ENCODE assay signal across 9 mouse cellular contexts in genomic region chr2:72201506-72201905, GRCm38 (mm10).
DNase-seq lines count a peak whose midpoint lies in the region; ATAC-seq and TF ChIP-seq lines count a peak whose summit lies in the region.
"Had no signal": no experiment of that assay in that cellular context is flagged by ENCODE, and none has a peak within 500 bp of the region (broad histone marks: within the 10 kb centered on the region; RNA-seq: fewer than 3 reads in every experiment).

No protein-coding gene starts in this region.

- DNase-seq in heart, postnatal 36 days = no peak
- DNase-seq in 416B (ENCODE audit: low read depth) = peak; percentile 78
- peak; percentile 57 for DNase-seq in kidney, postnatal 0 days (ENCODE audit: low spot score)
- DNase-seq in lung, postnatal 25 days (ENCODE audit: low spot score) = peak; percentile 43
- no peak for DNase-seq in frontal cortex, postnatal 14 days (ENCODE audit: low spot score in 2 of 2)
- no peak for DNase-seq in urinary bladder, adult 2 months (ENCODE audit: low spot score)
- no peak for DNase-seq in cerebellum, adult 9-10 months
- DNase-seq: gastrocnemius, postnatal 10 days had no signal

- no peak for ATAC-seq in heart, embryonic 12.5 days (ENCODE audit: insufficient number of reproducible peaks, low FRiP score)
- no peak for ATAC-seq in kidney, postnatal 0 days (replicated peaks; ENCODE audit: low FRiP score, low read depth)

- 44% methylated on average over 9 of the region's 9 CpGs for WGBS in heart, embryonic 12.5 days
- 20% methylated on average over 9 of the region's 9 CpGs for WGBS in kidney, postnatal 0 days

- H3K4me3 ChIP-seq in heart, embryonic 12.5 days = no peak overlapping the region
- H3K4me3 ChIP-seq in kidney, postnatal 0 days (replicated peaks; ENCODE audit: low read depth, low read length) = no peak overlapping the region

- peaks cover 38% of the 10 kb centered on the region for H3K4me1 ChIP-seq in heart, embryonic 12.5 days (replicated peaks)
- 0 out of 2 replicates have a peak, but pooled peaks cover 7% of the 10 kb centered on the region for H3K4me1 ChIP-seq in kidney, postnatal 0 days (replicated peaks; ENCODE audit: insufficient read depth, low read length)

- no peak overlapping the region for H3K9ac ChIP-seq in heart, embryonic 12.5 days
- no peak overlapping the region for H3K9ac ChIP-seq in kidney, postnatal 0 days (ENCODE audit: low read depth, low read length)

- peak overlapping the region; percentile 8; the same call in 1 of the 2 replicates for H3K4me2 ChIP-seq in heart, embryonic 12.5 days
- no peak overlapping the region for H3K4me2 ChIP-seq in kidney, postnatal 0 days (ENCODE audit: low read length)

- no peaks in the 10 kb centered on the region for H3K9me3 ChIP-seq in heart, embryonic 12.5 days (replicated peaks)
- no peaks in the 10 kb centered on the region for H3K9me3 ChIP-seq in kidney, postnatal 0 days (replicated peaks; ENCODE audit: low read length)

- no peaks in the 10 kb centered on the region for H3K27me3 ChIP-seq in heart, embryonic 12.5 days (replicated peaks)
- no peaks in the 10 kb centered on the region for H3K27me3 ChIP-seq in kidney, postnatal 0 days (ENCODE audit: insufficient read depth, low read length)

- no peak for TF ChIP-seq CTCF in kidney, postnatal 0 days (IDR thresholded peaks at IDR 0.05; ENCODE audit: low read depth)

- H3K27ac ChIP-seq in heart, embryonic 12.5 days (ENCODE audit: poor library complexity, severe bottlenecking) = peak overlapping the region; percentile 61
- peak overlapping the region; percentile 57; the same call in 1 of the 2 replicates for H3K27ac ChIP-seq in kidney, postnatal 0 days

- intact Hi-C loops in heart, postnatal 36 days (cut with DNase I) = loop anchor here (5.0 kb wide), 2 partner anchors 104 to 164 kb away; no protein-coding TSS in a partner anchor

- no peaks in the 10 kb centered on the region for H3K36me3 ChIP-seq in heart, embryonic 12.5 days
- no peaks in the 10 kb centered on the region for H3K36me3 ChIP-seq in kidney, postnatal 0 days (ENCODE audit: insufficient read depth, low read length)

Comparison
In these comparisons a context has a peak if more than half of its experiments do, and no peak if none do; other contexts are left out.
1. DNase-seq: peak in 416B (single experiment), kidney, postnatal 0 days (single experiment) and lung, postnatal 25 days (single experiment); none in heart, postnatal 36 days (0 of 2), frontal cortex, postnatal 14 days (0 of 2), urinary bladder, adult 2 months (single experiment) and cerebellum, adult 9-10 months (single experiment).